In genomic region chr11:95831276-95831619, GRCm38 (mm10) we compare ENCODE assay signal across 10 mouse cellular contexts. TPM values are rescaled to one million over a fixed set of nuclear protein-coding genes. Genes with fewer than 3 reads are reported as not detected.
DNase-seq lines count a peak whose midpoint lies in the region; ATAC-seq and TF ChIP-seq lines count a peak whose summit lies in the region.
"Had no signal": no experiment of that assay in that cellular context is flagged by ENCODE, and none has a peak within 500 bp of the region (broad histone marks: within the 10 kb centered on the region; RNA-seq: fewer than 3 reads in every experiment).

No protein-coding gene starts in this region.

- H3K9ac ChIP-seq in liver, embryonic 13.5 days: peak overlapping the region; percentile 45

- peak overlapping the region; percentile 8; the same call in 1 of the 2 replicates for H3K27ac ChIP-seq in gastrocnemius, adult 2 months
- peak overlapping the region; percentile 47 for H3K27ac ChIP-seq in thymus, adult 2 months (ENCODE audit: control insufficient read depth, insufficient read depth, low read length)
- no peak overlapping the region for H3K27ac ChIP-seq in liver, embryonic 13.5 days

- peak overlapping the region; percentile 62 for H3K4me3 ChIP-seq in gastrocnemius, adult 2 months
- peak overlapping the region; percentile 48 for H3K4me3 ChIP-seq in thymus, adult 2 months (ENCODE audit: control insufficient read depth, insufficient read depth, low read length)
- H3K4me3 ChIP-seq in liver, embryonic 13.5 days (replicated peaks): peak overlapping the region; percentile 46

- no peaks in the 10 kb centered on the region for H3K27me3 ChIP-seq in thymus, adult 2 months (ENCODE audit: control insufficient read depth, insufficient read depth, low read length)
- peaks cover 77% of the 10 kb centered on the region for H3K27me3 ChIP-seq in liver, embryonic 13.5 days

- DNase-seq in gastrocnemius, adult 2 months: no peak
- no peak for DNase-seq in gastrocnemius, adult 8-10 months (ENCODE audit: low spot score in 2 of 2)
- DNase-seq in thymus, adult 2 months: no peak
- DNase-seq in thymus, postnatal 36 days: no peak
- no peak for DNase-seq in liver, embryonic 13.5 days
- DNase-seq in cerebellum, postnatal 36 days: no peak
- DNase-seq in adrenal gland, postnatal 4 days (ENCODE audit: low spot score in 2 of 2): no peak
- DNase-seq in cerebellum, postnatal 25 days: no peak
- DNase-seq: layer of hippocampus, adult 9-11 months had no signal

- H3K36me3 ChIP-seq in thymus, adult 2 months (ENCODE audit: control insufficient read depth, insufficient read depth, low read length): peaks cover 30% of the 10 kb centered on the region
- peaks cover 23% of the 10 kb centered on the region for H3K36me3 ChIP-seq in liver, embryonic 13.5 days

- peaks cover 74% of the 10 kb centered on the region for H3K4me1 ChIP-seq in thymus, adult 2 months (replicated peaks; ENCODE audit: control insufficient read depth, insufficient read depth, low read length)
- peaks cover 86% of the 10 kb centered on the region for H3K4me1 ChIP-seq in liver, embryonic 13.5 days (replicated peaks)

- WGBS in thymus, adult 2 months: 21% methylated on average over 10 of the region's 10 CpGs
- 7% methylated on average over 10 of the region's 10 CpGs for WGBS in liver, embryonic 13.5 days (ENCODE audit: insufficient replicate concordance)

- H3K9me3 ChIP-seq in liver, embryonic 13.5 days (replicated peaks): no peaks in the 10 kb centered on the region

- ATAC-seq in liver, embryonic 13.5 days (ENCODE audit: low read depth): no peak
- ATAC-seq: activated CD4-positive, CD25-positive, alpha-beta regulatory T cell, adult 4 months had no signal

- TF ChIP-seq POLR2A in thymus, adult 2 months (IDR thresholded peaks at IDR 0.05; ENCODE audit: control insufficient read depth, extremely low read depth, insufficient read depth, low read length, poor library complexity): no peak

- peak overlapping the region; percentile 63 for H3K4me2 ChIP-seq in liver, embryonic 13.5 days

- intact Hi-C loops in gastrocnemius, adult 2 months (cut with DNase I): no loop called here

- no peak for TF ChIP-seq CTCF in gastrocnemius, adult 2 months (IDR thresholded peaks at IDR 0.05)
- peak; percentile 16; the same call in 1 of the 2 replicates for TF ChIP-seq CTCF in thymus, adult 2 months (IDR thresholded peaks at IDR 0.05; ENCODE audit: borderline replicate concordance, control insufficient read depth, extremely low read depth, insufficient read depth, low read length, poor library complexity)

RNA-seq across cellular contexts. Expression of gene Gngt2, which starts 5.8 kb away (rescaled TPM):
- 1 to 10 TPM; 2.6 to 7.6 TPM for total RNA-seq in gastrocnemius, adult 2 months (2021)
- total RNA-seq in gastrocnemius, adult 8-10 months (2022): 1 to 10 TPM; 2.3 to 4.0 (median 2.8) TPM
- polyA plus RNA-seq in thymus, adult 2 months (2012; rRNA removed): 28.6 and 32.5 TPM in 2 replicates
- polyA plus RNA-seq in liver, embryonic 13.5 days (2015; fragmentation: Nextera tagmentation; extraction: Ambion mirVana): 13.8 and 15.3 TPM in 2 replicates
- total RNA-seq in adrenal gland, postnatal 4 days (2021): 10 to 100 TPM; 17.2 to 23.1 TPM

RNA-seq across cellular contexts. Expression of gene Phospho1, which starts 6.9 kb away (rescaled TPM):
- 100 to 1,000 TPM; 274 to 394 TPM for total RNA-seq in gastrocnemius, adult 2 months (2021)
- total RNA-seq in gastrocnemius, adult 8-10 months (2022): 100 to 1,000 TPM; 341 to 419 (median 369) TPM
- 24.9 and 42.7 TPM in 2 replicates for polyA plus RNA-seq in thymus, adult 2 months (2012; rRNA removed)
- 5.2 and 6.2 TPM in 2 replicates for polyA plus RNA-seq in liver, embryonic 13.5 days (2015; fragmentation: Nextera tagmentation; extraction: Ambion mirVana)
- 10 to 100 TPM; 25.5 to 26.0 TPM for total RNA-seq in adrenal gland, postnatal 4 days (2021)
- polyA plus RNA-seq: activated CD4-positive, CD25-positive, alpha-beta regulatory T cell, adult 4 months had no signal

RNA-seq across cellular contexts. Expression of gene Abi3, which starts 11.0 kb away (rescaled TPM):
- 1 to 10 TPM; 2.2 to 3.0 TPM for total RNA-seq in gastrocnemius, adult 2 months (2021)
- 1 to 10 TPM in 3 of 4 experiments, under 1 TPM in 1; 0.77 to 2.2 (median 1.5) TPM for total RNA-seq in gastrocnemius, adult 8-10 months (2022)
- polyA plus RNA-seq in thymus, adult 2 months (2012; rRNA removed): 606 and 690 TPM in 2 replicates
- polyA plus RNA-seq in liver, embryonic 13.5 days (2015; fragmentation: Nextera tagmentation; extraction: Ambion mirVana): 5.8 and 6.3 TPM in 2 replicates
- 10 to 100 TPM; 18.6 to 18.8 TPM for total RNA-seq in adrenal gland, postnatal 4 days (2021)

Comparison
In these comparisons a context has a peak if more than half of its experiments do, and no peak if none do; other contexts are left out.
1. RNA of gene Phospho1, which starts 6.9 kb away (total RNA-seq): 274 to 394 TPM in gastrocnemius, adult 2 months and 341 to 419 TPM in gastrocnemius, adult 8-10 months; 25.5 to 26.0 TPM in adrenal gland, postnatal 4 days; every median in the first group is over 10 times any median in the second.
2. RNA of gene Abi3, which starts 11.0 kb away (total RNA-seq): 18.6 to 18.8 TPM in adrenal gland, postnatal 4 days; 2.2 to 3.0 TPM in gastrocnemius, adult 2 months and 0.77 to 2.2 TPM in gastrocnemius, adult 8-10 months; every median in the first group is over 4 times any median in the second.
3. Peak in every context shown above with its lines, with median percentiles within 50 percentile points of each other: H3K4me3 ChIP-seq.